Mouse (Mus musculus) frontal cortex, postnatal 14 days (tissue): ENCODE data around the gene Cadps.
A peak's percentile ranks its signal among the peaks of the same experiment; 100 is the strongest.

Experiments
- DNase-seq, 2 experiments: peaks; one replicate each; pipeline ENCODE4 v3.0.0; 2022; ENCODE audit warnings: low spot score in 2 of 2

Cadps gene

DNA sequence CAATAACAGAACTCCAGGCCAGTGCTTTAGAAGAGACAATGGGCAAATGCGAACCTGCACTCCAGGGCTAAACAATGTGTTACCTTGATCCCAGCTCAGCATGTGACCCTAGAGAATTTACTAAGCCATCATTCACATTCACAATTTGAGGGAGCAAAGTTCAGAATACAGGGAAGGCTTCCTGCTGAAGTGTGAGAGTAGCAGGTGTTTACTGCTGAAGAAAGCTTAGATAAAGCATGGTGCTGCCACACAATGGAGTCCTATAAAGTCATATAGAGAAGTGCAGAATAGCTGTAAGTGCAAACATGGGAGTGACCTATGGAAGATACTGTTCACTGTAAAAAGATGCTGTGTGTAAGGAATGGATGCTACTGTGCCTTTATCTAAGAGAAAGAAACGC is 91.9 kb downstream of the Cadps start:
- no peak for DNase-seq

DNA sequence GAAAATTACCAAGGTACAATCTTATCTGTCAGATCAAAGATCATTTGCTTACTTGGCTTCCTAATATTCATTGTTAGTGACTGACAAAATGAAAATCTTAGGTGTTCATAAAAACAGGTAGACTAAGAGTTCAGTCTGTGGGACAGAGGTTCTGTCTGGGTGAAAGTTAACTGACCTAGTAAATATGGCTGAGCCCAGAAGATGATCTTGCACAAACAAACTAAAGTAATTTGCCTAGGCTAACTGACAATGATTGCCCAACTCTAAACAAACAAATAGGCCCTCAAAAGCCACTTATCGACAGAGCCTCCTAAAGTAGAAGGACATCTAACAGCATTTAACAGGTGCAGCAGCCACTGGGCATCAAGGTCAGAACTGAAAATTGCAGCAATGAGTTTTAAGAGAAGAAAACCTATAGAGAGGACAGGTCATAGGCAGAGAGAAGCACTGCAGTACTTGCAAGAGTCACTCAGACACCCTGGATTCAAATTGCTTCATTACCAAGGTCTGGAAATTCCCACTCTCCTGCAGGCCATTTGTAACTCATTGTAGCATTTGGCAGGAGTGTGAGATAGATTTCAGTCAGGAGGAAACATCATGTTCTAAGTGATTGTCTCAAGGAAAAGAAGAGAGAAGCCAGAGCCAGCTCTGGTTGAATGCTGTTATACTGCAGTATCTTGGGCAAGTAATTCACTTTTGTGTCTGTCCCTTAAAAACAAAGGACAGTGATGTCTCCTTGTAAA is 100.3 kb downstream of the Cadps start:
- DNase-seq, result no peak

DNA sequence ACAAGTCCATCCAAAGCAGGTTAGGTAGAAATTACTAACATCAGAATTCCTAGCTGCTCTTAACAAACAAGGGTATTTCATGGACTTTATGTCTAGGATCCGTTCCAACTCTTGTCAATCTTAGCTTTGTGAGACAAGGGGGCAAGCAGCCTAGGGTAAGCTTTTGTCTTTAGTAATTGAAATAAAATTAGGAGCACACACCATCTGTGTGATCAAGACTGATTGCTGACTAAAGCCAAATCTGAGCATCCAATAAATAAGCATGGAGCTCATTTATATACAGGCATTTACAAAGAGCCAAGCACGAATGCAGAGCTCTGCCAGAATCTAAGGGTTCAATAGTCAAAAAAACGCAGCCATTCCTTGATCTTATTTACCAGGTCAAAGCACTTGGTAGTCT is 104.1 kb downstream of the Cadps start:
- no peak for DNase-seq

DNA sequence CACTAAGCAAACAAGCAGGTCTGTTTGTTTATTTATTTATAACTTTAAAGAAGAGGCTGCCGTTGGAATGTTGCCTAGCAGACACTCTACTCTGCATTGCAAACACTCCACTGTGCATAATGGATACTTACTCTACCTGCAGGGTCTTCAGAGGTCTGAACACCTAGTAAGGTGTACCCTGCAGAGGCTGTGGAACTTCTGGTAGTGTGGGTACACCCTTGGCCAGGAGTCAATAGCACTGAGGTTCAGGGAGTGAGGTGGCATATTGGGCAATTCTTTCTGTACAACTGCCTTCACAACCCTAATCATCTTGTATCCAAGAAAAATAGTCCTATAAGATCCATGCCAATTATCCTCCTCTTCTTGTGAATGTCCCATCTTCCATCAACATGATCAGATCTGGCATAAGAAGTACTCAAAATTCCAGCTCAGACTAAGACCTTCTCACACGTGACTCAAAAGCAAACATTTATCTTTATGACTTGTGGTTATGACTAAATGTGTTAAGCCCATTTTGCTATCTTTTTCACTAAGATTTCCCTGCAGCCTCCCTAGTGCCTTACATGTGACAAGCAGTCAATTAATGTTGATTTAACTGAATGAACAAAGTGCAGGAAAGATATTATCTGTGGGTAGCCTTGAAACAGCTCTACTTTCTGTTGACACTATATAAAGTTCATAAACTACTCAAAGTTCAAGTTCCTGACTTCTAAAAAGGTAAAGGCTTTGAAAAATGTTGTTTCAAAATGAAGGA is 106.8 kb downstream of the Cadps start:
- no peak for DNase-seq

DNA sequence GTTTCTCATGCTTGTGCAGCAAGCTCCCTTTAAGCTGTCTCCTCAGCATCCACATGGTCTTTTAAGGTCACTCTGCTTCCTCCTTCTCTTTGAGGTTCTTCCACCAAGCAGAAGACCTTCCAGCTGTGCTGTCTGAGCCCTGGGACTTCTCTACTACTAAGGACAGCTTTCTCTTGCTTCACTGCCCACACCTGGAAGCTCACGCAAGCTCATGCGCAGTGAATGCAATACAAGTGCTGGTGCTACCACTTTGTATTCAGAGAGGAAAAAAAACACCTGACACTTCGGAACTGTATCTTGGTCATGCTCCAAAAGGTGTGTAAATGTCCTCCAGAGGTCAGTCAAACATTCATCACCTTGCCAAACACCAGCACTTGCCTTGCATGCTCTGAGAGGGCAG is 115.5 kb downstream of the Cadps start:
- no peak for DNase-seq

DNA sequence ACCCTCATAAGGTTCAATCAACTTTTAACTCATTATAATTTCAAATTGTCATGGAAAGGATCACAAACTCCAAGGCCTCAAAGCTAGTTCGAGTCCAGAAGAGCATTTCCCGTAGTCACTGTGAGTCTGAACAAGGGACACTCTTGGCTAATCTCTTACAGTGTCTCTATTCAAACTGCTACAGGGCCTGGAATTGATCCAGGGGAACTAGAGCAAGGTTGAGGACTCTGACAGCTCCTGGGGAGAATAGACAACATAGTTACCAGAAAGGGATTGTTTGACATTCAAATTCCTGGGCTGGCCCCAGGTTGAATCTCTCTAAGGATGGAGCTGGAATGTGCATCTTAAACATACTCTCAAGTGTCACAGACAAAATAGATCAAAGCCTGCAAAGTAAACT is 118.4 kb downstream of the Cadps start:
- no peak for DNase-seq

DNA sequence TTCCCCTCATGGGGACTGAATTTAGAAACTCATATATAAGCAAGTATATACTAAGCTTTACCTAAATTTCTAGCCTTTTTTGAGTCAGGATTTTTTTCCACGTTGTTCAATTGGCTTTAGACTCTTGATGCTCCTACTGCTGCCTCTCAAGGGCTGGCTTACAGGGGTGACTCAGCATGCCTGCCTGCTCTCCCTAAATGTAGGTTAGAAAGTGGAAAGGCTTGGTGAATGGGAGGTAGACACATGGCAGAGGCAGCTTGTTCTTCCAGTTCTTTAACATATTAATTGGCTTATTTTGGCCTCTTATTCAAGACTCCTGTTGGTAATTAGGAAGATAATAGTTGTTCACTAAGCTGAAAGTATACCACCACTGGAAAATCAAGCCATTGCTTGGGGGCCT is 132.7 kb downstream of the Cadps start:
- DNase-seq, result no peak

DNA sequence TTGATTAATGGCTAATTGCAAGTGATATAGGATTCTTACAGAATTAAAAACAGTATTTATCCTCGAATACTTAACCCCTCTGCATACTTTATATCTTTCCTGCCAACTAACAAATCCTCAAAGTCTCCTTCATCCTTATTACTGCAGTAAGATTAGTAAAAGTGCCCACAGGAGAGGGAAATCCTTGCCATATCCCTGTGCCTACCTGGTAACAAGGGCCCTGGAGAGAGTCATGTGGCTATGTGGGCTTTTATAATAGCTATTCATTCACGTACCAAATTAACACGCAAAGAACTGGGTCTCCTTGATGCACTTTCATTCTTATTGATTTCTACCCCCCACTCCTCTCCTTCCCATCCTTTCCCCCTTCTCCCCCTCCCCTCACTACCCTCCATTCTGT is 137.9 kb downstream of the Cadps start:
- no peak for DNase-seq

DNA sequence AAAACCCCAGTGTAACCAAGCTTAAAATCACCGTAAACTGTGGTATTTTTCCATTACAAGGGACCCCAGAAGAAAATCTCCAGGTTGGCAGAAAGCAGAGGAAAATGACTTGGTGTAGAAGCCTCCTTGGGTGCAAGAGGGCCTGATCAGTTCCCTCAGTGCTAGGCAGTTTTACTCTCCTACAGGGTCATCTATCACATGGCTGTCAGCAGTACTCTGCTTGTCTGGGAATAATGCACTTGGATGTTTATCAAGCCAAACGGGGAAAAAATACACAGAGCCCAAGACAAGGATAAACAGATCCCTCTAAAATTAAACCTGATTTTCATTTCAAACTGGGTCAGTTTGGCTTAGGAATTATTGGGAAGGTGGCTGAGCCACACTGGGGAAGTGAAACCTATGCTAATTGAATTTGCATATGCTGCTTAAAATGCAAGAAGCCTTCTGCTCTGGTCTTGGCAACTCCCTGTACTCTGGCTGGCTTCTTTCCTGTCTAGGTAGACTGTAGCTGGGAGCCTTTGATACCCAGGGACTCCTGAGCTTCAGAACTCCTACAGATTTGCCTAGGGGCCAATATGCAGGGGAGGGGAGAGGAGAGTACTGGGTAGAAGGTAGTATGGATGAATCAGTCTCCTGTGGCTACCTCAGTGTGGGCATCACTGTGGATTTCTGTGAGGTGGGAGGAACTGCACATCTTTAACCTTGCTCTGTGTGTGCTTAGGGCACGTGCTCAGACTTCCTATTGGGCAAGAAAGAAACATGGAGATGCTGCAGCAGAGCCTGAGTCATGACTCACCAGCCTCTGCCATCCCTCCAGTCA is 141.8 kb downstream of the Cadps start:
- no peak for DNase-seq

DNA sequence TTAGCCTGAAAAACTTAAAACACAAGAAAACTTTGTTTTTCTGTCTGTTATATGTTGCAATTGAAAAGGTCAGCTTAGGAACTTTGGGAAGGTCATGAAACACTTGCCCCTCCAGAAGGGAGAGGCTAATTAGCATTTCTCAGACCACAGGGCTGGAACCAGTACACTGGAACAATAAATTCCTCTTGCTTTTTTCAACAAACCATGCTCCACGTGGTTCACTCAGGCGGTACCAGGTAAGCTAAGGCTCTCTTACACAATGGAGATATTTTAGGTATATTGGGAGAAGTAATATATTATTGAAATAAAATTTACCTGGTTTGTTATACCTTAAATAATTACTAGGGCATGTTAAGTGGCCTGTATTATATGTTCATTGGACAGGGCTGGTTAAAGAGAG is 161.4 kb downstream of the Cadps start:
- no peak for DNase-seq

DNA sequence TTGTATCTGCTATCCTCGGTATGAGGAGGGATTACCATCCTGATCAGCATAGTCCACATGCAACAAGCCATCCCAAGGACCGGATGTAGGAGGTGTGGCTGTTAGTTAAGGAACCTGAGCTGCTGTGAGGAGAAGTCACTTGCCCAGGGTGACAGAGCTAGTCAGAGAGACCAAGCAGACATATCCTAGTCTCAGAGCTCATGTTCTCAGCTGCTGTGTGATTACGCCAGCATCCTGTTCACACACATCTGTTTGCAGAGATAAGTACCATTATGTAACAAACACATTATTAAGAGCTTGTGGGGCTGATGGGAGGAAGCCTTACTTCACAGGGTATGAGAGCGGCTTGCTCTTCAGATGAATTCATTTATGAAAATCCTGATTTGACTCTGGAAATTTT is 165.5 kb downstream of the Cadps start:
- no peak for DNase-seq

DNA sequence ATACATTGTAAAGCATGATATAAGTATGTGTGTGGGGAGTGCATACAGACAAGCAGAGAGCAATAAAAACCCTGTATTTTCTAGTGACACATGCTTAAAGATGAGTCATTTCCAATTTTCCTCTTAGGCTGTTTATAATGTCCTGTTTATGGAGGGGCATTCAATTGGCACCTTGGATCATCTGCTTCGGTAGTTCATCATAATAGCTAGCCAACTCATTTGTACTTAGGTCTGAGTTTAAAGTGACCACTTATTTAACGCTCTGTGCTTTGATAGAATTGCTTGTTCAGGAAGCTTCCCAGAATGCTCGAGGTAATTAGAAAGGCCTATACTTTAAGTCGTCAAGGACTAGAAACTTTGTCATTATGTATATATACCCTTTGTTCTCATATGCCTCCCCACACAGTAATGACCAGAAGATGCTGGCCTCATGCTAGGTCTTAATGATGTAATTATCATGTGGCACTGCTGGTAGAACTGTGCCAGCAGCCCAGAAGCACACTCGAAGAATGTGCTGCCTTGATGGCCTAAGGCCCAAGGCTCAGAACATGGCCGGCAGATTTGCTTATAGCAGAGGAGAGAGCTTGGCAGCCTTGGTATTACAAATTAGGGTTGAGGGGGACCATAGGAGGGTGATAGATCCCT is 179.9 kb downstream of the Cadps start:
- no peak for DNase-seq

DNA sequence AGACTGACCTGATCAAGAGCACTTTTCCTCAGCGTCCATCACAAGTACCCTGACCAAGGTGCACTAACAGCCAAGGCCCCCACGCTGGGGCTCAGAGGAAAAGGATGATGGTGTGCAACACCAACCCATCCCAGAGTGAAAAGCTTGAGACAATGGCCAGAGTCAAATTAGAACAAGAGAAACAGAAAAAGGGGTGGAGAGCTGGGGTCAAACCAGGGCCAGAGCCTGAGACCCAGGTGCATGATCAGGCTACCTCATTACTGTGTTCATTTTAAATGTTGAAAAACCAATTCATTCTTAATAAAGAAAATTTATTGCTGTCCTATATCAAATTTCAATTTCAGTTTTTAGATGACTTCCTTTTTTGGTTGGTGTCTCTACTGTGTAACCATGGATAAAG is 184.1 kb downstream of the Cadps start:
- no peak for DNase-seq

DNA sequence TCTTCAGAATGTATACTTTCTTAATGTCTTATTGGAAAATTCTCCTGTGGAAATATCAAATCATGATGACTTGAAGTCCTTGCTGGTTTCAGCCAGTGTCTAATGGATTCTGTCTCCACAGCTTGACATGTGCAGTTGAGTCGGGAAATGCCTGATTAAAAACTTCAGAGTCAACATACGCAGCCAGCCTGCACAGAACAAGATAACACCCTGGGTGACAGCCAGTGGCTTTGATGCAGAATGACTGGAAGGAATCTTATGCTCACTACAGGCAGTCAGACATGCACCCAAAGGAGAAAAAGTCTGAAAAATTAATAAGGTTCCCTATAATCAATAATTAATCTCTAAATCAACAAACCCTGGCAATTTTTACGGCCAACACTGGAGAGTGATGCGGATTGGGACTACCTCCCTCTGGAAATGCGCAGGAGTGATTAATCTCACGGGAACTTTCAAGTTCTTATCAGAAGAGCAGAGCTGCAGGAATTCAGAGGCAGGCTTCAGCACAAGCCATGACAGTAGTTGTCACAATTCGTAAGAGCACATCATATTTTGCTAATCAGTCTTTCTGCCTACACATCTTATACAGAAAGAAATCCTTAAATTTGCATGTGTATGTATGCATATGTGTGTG is 185.6 kb downstream of the Cadps start:
- DNase-seq, result no peak

DNA sequence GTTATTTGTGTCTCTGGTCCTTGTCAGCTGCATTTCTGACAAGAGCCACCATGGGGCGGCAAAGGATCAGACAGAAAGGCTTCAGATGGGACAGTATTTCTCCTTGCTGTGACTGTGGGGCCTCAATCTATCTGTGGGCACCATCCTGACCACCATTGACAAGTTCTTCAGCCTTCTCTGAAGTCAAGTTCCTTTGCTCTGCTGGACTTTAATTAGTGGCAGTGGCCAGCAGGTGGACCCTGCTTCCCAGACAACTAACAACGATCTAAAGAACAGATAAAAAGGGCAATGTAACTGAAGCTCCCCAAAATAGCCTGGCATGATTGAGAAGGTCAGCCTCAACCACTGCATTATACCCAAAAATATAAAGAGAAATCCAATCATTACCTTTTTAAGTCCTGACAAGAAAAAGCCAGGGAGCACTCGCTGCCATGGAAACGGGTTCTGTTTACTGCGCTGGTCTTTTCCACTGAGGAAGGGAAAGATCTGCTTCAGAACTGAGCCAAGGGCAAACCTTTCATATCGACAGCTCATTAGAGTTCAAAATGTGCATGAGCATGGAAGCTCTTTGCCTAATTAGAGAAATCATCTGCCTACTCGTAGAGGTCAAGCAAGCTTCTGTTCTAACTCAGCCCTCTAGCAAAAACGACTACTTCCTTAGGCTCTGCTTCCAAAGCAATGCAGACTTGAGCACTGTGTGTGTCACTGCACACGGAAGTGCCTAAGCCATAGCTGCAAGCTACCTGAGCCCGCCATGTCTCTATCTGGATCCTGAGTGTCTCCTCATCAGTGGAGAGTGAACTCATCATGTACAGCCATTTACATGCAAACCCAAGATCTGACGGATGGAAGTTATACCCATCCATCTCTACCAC is 198.4 kb downstream of the Cadps start:
- peak; percentile 14 to 33 for DNase-seq

DNA sequence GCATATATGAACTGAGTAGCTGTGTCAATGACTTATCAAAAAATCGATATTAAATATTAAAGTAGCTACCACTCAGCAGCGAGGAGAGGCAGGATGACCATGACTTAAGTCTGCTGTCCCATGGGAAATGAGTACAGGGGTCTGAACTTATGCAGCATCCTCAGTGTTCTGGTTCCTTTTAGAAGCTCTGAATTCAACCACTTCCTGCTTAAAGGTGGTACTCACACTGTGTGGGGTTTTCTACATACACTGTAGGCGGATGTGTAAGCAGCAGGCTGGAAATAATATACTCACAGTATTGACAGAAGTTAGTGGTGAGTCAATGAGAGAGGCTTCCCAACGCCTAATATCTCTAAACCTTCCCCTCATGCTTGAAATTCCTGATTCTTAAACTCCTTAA is 215.9 kb downstream of the Cadps start:
- no peak for DNase-seq

DNA sequence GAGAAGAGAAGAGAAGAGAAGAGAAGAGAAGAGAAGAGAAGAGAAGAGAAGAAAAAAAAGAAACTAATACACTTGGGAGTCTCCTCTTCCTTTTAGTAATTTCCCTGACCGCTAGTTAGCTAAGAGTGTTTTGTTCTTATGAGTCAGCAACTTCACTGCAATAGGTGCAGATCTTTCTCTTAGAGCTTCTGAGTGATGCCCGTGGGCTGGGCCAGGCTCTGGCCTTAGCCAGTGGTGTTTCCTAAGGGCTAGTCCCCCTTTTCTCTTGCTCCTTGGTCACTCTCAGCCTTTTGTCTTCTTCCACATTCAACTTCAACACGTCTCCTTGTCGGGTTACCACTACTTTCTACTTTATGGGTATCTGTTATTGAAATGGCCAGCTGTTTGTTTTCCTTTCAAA is 216.7 kb downstream of the Cadps start:
- no peak for DNase-seq

DNA sequence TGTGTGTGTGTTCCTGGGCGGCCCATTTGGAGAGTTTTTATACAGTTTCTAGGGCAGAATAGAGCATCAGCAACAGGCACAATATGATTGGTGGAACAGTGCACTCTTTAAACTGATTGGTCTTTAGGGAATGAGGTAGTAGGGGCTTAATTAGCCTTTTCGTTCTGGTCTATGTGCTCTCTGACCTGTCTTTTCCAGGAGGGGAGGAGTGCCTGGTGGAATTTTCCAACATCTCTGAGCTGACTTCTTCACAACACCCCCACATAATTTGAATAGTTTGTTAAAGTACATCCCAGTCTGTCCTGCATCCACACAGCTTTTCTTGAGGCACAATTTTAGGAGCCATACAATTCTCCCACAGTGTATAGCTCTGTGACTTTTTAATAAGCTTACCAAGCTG is 220.8 kb downstream of the Cadps start:
- no peak for DNase-seq

DNA sequence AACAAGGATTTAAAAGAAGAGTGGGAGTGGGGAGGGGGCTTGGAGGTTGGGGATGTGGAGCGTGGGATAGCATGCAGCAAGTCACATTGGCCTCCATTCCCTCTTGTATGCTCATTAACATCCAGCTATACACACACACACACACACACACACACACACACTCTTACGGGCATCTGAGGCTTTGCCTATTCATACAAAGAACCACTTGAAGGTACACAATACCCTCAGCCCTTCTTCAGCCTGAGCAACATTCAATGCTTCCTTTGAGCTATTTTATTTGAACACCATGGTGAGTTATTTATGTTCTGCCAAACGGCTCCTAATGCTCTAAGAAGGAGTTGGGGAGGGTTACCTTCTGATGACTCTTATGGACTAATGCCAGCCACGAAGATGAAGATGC is 227.6 kb downstream of the Cadps start:
- no peak for DNase-seq

DNA sequence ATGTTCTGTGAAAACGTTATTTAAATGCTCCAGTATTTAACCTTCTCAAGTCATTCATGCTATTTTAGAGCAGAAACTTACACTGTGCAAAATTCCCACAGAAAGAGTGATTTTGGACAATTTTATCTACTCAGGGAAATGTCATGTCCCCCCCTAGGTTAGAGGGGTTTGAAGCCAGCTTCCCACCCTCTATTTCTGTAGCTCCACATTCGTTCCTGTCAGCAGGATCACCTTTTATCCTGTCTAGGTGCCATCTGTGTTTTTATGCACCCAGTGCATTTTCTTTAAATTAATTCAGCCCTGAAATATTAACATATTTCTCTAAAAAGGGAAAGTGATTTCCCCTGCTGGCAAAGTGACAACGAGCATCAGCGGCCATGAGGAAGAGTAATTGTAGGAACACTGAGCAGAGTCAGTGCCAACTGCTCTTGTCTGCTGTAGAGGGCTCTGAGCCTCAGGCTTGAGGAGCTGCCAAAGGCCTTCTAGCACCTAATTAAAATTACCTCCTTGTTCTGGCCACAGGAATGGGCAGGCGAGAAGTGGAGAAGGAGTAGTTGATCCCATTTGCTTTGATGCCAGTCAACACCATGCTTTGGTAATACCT is 230.3 kb downstream of the Cadps start:
- no peak for DNase-seq
